13 mouse cellular contexts compared by ENCODE assay signal in genomic region chr3:122510932-122511331, GRCm38 (mm10).
DNase-seq lines count a peak whose midpoint lies in the region; ATAC-seq and TF ChIP-seq lines count a peak whose summit lies in the region.
"Had no signal": no experiment of that assay in that cellular context is flagged by ENCODE, and none has a peak within 500 bp of the region (broad histone marks: within the 10 kb centered on the region; RNA-seq: fewer than 3 reads in every experiment).

No protein-coding gene starts in this region.

- intact Hi-C loops in heart, postnatal 36 days (cut with DNase I): no loop called here

- peak; percentile 14 to 30 for DNase-seq in heart, adult 9 months (ENCODE audit: low spot score in 2 of 2)
- no peak for DNase-seq in heart, postnatal 36 days
- no peak for DNase-seq in intestine, embryonic 14.5 days (ENCODE audit: low spot score)
- peak; percentile 69 to 72 for DNase-seq in kidney, postnatal 36 days
- DNase-seq in embryo, embryonic 10 days (ENCODE audit: low spot score): no peak
- DNase-seq in adipocyte (ENCODE audit: low spot score): no peak
- no peak for DNase-seq in urinary bladder, postnatal 36 days (ENCODE audit: low spot score in 2 of 2)
- DNase-seq: forebrain, postnatal 0 days; layer of hippocampus, adult 9-11 months; lung, adult 18-20 months; thymus, postnatal 4 days had no signal

- H3K9ac ChIP-seq in intestine, embryonic 14.5 days (ENCODE audit: low read length): no peak overlapping the region
- H3K9ac ChIP-seq: forebrain, postnatal 0 days; hindbrain, embryonic 15.5 days had no signal

- H3K27me3 ChIP-seq in intestine, embryonic 14.5 days (replicated peaks; ENCODE audit: control insufficient read depth, insufficient read depth, low read length): no peaks in the 10 kb centered on the region
- no peaks in the 10 kb centered on the region for H3K27me3 ChIP-seq in myocyte (ENCODE audit: control insufficient read depth, insufficient read depth, insufficient read length)
- H3K27me3 ChIP-seq: hindbrain, embryonic 15.5 days had no signal

- H3K79me2 ChIP-seq in myocyte (ENCODE audit: control insufficient read depth, insufficient read depth): peaks cover 19% of the 10 kb centered on the region

- 0 out of 2 replicates have a peak overlapping the region, but pooled peaks have one; percentile 14 for H3K4me2 ChIP-seq in intestine, embryonic 14.5 days (ENCODE audit: low read length)
- peak overlapping the region; percentile 33 for H3K4me2 ChIP-seq in myocyte (ENCODE audit: low read depth)
- H3K4me2 ChIP-seq: hindbrain, embryonic 15.5 days had no signal

- peak overlapping the region; percentile 82 for H3K27ac ChIP-seq in intestine, embryonic 14.5 days (ENCODE audit: low read depth)
- H3K27ac ChIP-seq: hindbrain, embryonic 15.5 days had no signal

- H3K36me3 ChIP-seq in intestine, embryonic 14.5 days (ENCODE audit: control insufficient read depth, insufficient read depth, low read length): peaks cover 7% of the 10 kb centered on the region; the same call in 1 of the 2 replicates
- peaks cover 8% of the 10 kb centered on the region for H3K36me3 ChIP-seq in myocyte (ENCODE audit: control insufficient read depth, insufficient read depth)
- H3K36me3 ChIP-seq: hindbrain, embryonic 15.5 days had no signal

- 64% methylated on average over 10 of the region's 10 CpGs for WGBS in intestine, embryonic 14.5 days

- H3ac ChIP-seq in myocyte (ENCODE audit: control insufficient read depth, insufficient read length): no peak overlapping the region

- H3K4me1 ChIP-seq in intestine, embryonic 14.5 days (replicated peaks; ENCODE audit: control insufficient read depth, insufficient read depth, low read length): peaks cover 32% of the 10 kb centered on the region

- 0 out of 2 replicates have a peak, but pooled peaks have one; percentile 21 for ATAC-seq in intestine, embryonic 14.5 days (replicated peaks; ENCODE audit: low FRiP score, low TSS enrichment, low read depth)
- ATAC-seq: forebrain, postnatal 0 days had no signal

- no peak for TF ChIP-seq POLR2A in myocyte (IDR thresholded peaks at IDR 0.05; ENCODE audit: insufficient read length, low read depth)

- no peak overlapping the region for H3K4me3 ChIP-seq in intestine, embryonic 14.5 days (ENCODE audit: low read depth, low read length)
- H3K4me3 ChIP-seq in myocyte: no peak overlapping the region
- H3K4me3 ChIP-seq: hindbrain, embryonic 15.5 days had no signal

- H3K9me3 ChIP-seq in intestine, embryonic 14.5 days (ENCODE audit: control insufficient read depth, low read length): no peaks in the 10 kb centered on the region
- H3K9me3 ChIP-seq: hindbrain, embryonic 15.5 days had no signal

TF ChIP-seq in myocyte, 11 proteins besides CTCF, POLR2A, EP300 and RAD21:
- TF ChIP-seq SRF (IDR thresholded peaks at IDR 0.05; ENCODE audit: control insufficient read depth, insufficient read length, low read depth) (no peak), USF1 (IDR thresholded peaks at IDR 0.05; ENCODE audit: low read depth) (no peak), CEBPB (IDR thresholded peaks at IDR 0.05; ENCODE audit: insufficient read depth, poor library complexity, severe bottlenecking) (no peak), E2F4 (IDR thresholded peaks at IDR 0.05; ENCODE audit: insufficient read depth) (no peak), MYOD1 (IDR thresholded peaks at IDR 0.05; ENCODE audit: control insufficient read depth in 1 of 3, insufficient read length in 2 of 3, low read depth in 2 of 3) (no peak), MAX (IDR thresholded peaks at IDR 0.05; ENCODE audit: low read depth) (no peak), TCF12 (IDR thresholded peaks at IDR 0.05; ENCODE audit: insufficient read depth, poor library complexity, severe bottlenecking) (no peak), REST (IDR thresholded peaks at IDR 0.05; ENCODE audit: insufficient read depth, insufficient read length) (no peak), POLR2AphosphoS2 (IDR thresholded peaks at IDR 0.05; ENCODE audit: insufficient read length, low read depth) (no peak), TCF3 (IDR thresholded peaks at IDR 0.05; ENCODE audit: insufficient read length, low read depth) (no peak), MYOG (IDR thresholded peaks at IDR 0.05; ENCODE audit: control insufficient read depth in 1 of 3, insufficient read depth in 1 of 3, insufficient read length in 2 of 3, low read depth in 2 of 3) (no peak)

Comparison
In these comparisons a context has a peak if more than half of its experiments do, and no peak if none do; other contexts are left out.
1. DNase-seq: peak in heart, adult 9 months (2 of 2) and kidney, postnatal 36 days (2 of 2); none in heart, postnatal 36 days (0 of 2), intestine, embryonic 14.5 days (single experiment), embryo, embryonic 10 days (single experiment), adipocyte (single experiment) and urinary bladder, postnatal 36 days (0 of 2).